ENCODE assay signal across 8 mouse cellular contexts in genomic region chr19:41483445-41484040, GRCm38 (mm10). TPM values are rescaled to one million over a fixed set of nuclear protein-coding genes. Genes with fewer than 3 reads are reported as not detected.
DNase-seq lines count a peak whose midpoint lies in the region; ATAC-seq and TF ChIP-seq lines count a peak whose summit lies in the region.

No protein-coding gene starts in this region.

- peak overlapping the region; percentile 95 for H3K9ac ChIP-seq in hindbrain, embryonic 12.5 days
- peak overlapping the region; percentile 97 for H3K9ac ChIP-seq in liver, embryonic 15.5 days

- TF ChIP-seq CTCF in layer of hippocampus, adult 2 months (conservative IDR thresholded peaks at IDR 0.05) = no peak
- no peak for TF ChIP-seq CTCF in embryonic fibroblast, embryonic 13.5 days (IDR thresholded peaks at IDR 0.05; ENCODE audit: borderline replicate concordance, insufficient read depth, low read length)

- WGBS in hindbrain, embryonic 12.5 days = 2% methylated on average over 26 of the region's 30 CpGs
- WGBS in liver, embryonic 15.5 days (ENCODE audit: insufficient replicate concordance) = under 1% methylated on average over 30 of the region's 30 CpGs

- no peaks in the 10 kb centered on the region for H3K36me3 ChIP-seq in hindbrain, embryonic 12.5 days
- no peaks in the 10 kb centered on the region for H3K36me3 ChIP-seq in liver, embryonic 15.5 days (replicated peaks)

- H3K4me3 ChIP-seq in layer of hippocampus, adult 2 months = peak overlapping the region; percentile 85
- H3K4me3 ChIP-seq in embryonic fibroblast, embryonic 13.5 days (ENCODE audit: insufficient read depth, low read length) = peak overlapping the region; percentile 95
- H3K4me3 ChIP-seq in hindbrain, embryonic 12.5 days = peak overlapping the region; percentile 89
- H3K4me3 ChIP-seq in liver, embryonic 15.5 days (replicated peaks) = peak overlapping the region; percentile 98

- ATAC-seq in hindbrain, embryonic 12.5 days (ENCODE audit: low FRiP score) = peak; percentile 50
- ATAC-seq in liver, embryonic 15.5 days (ENCODE audit: insufficient read depth) = no peak
- no peak for ATAC-seq in megakaryocyte-erythroid progenitor cell, adult 5-6 weeks (replicated peaks; ENCODE audit: low FRiP score, low TSS enrichment, poor library complexity, severe bottlenecking)

- H3K4me1 ChIP-seq in embryonic fibroblast, embryonic 13.5 days (ENCODE audit: control insufficient read depth, insufficient read depth, low read length) = 0 out of 2 replicates have a peak, but pooled peaks cover 2% of the 10 kb centered on the region
- peaks cover 25% of the 10 kb centered on the region for H3K4me1 ChIP-seq in hindbrain, embryonic 12.5 days
- H3K4me1 ChIP-seq in liver, embryonic 15.5 days (replicated peaks) = peaks cover 36% of the 10 kb centered on the region

- H3K9me3 ChIP-seq in hindbrain, embryonic 12.5 days (replicated peaks) = no peaks in the 10 kb centered on the region
- no peaks in the 10 kb centered on the region for H3K9me3 ChIP-seq in liver, embryonic 15.5 days (replicated peaks)

- H3K27ac ChIP-seq in layer of hippocampus, adult 2 months = peak overlapping the region; percentile 92
- H3K27ac ChIP-seq in embryonic fibroblast, embryonic 13.5 days (ENCODE audit: insufficient read depth, low read length) = no peak overlapping the region
- peak overlapping the region; percentile 99 for H3K27ac ChIP-seq in hindbrain, embryonic 12.5 days
- peak overlapping the region; percentile 100 for H3K27ac ChIP-seq in liver, embryonic 15.5 days (replicated peaks)

- no peak for TF ChIP-seq POLR2A in embryonic fibroblast, embryonic 13.5 days (IDR thresholded peaks at IDR 0.05; ENCODE audit: low read depth, low read length)

- peak overlapping the region; percentile 65 for H3K4me2 ChIP-seq in hindbrain, embryonic 12.5 days (replicated peaks)
- H3K4me2 ChIP-seq in liver, embryonic 15.5 days = peak overlapping the region; percentile 90

- DNase-seq in layer of hippocampus, adult 2 months (ENCODE audit: low spot score in 2 of 2) = no peak
- no peak for DNase-seq in layer of hippocampus, adult 9-10 months (ENCODE audit: low spot score)
- peak; percentile 38 for DNase-seq in R1 (ENCODE audit: low read depth, low spot score)
- peak; percentile 14 for DNase-seq in ovary, postnatal 10 days (ENCODE audit: low spot score)

- H3K27me3 ChIP-seq in hindbrain, embryonic 12.5 days = no peaks in the 10 kb centered on the region
- H3K27me3 ChIP-seq in liver, embryonic 15.5 days = no peaks in the 10 kb centered on the region

RNA-seq across cellular contexts. Expression of gene Lcor, which starts 1.1 kb away (rescaled TPM):
- 10 to 100 TPM; 17.1 to 20.9 TPM for total RNA-seq in layer of hippocampus, adult 2 months (2021)
- polyA plus RNA-seq in embryonic fibroblast, embryonic 13.5 days (2011; ENCODE audit: insufficient read length, low read depth, missing spikeins) = 8.0 and 8.4 TPM in 2 replicates
- 37.2 and 40.5 TPM in 2 replicates for polyA plus RNA-seq in hindbrain, embryonic 12.5 days (2016; fragmentation: Nextera tagmentation; extraction: Ambion mirVana)
- polyA plus RNA-seq in liver, embryonic 15.5 days (2015; fragmentation: Nextera tagmentation; extraction: Ambion mirVana) = 6.3 and 6.4 TPM in 2 replicates
- 13.4 and 15.5 TPM in 2 replicates for total RNA-seq in megakaryocyte-erythroid progenitor cell, adult 5-6 weeks (2014; fragmentation: Nextera tagmentation)
- 13.1 and 16.9 TPM in 2 replicates for total RNA-seq in megakaryocyte-erythroid progenitor cell, adult 5-6 weeks (2017)

Comparison
In these comparisons a context has a peak if more than half of its experiments do, and no peak if none do; other contexts are left out.
1. DNase-seq: peak in R1 (single experiment) and ovary, postnatal 10 days (single experiment); none in layer of hippocampus, adult 2 months (0 of 2) and layer of hippocampus, adult 9-10 months (single experiment).
2. Peak in every context shown above with its lines, with median percentiles within 50 percentile points of each other: H3K4me3 ChIP-seq.